Mouse (Mus musculus) cerebellum, adult 11 months (tissue): ENCODE results near the gene Slc2a9.

ENCODE experiments used
- DNase-seq: peaks from one replicate; pipeline ENCODE4 v3.0.0; 2022

Slc2a9 gene

GRCm38 (mm10) chr5:38502992-38503391, at the start of gene Slc2a9:
TSS of gene Slc2a9 (minus strand) at chr5:38503143.
- DNase-seq = no peak

GRCm38 (mm10) chr5:38552615-38553014, 49.7 kb upstream of the Slc2a9 start:
- no peak for DNase-seq

- DNase-seq = no peak
These were observed 47.4 kb upstream of the Slc2a9 start for GRCm38 (mm10) chr5:38550221-38550768.

GRCm38 (mm10) chr5:38549461-38549909, 46.5 kb upstream of the Slc2a9 start:
- no peak for DNase-seq

GRCm38 (mm10) chr5:38547375-38547774, 44.4 kb upstream of the Slc2a9 start:
- no peak for DNase-seq

- DNase-seq = no peak
These were observed 41.8 kb upstream of the Slc2a9 start for GRCm38 (mm10) chr5:38544423-38545415.

- peak; percentile 82 for DNase-seq
These were observed 40.7 kb upstream of the Slc2a9 start for GRCm38 (mm10) chr5:38543496-38544217.

- DNase-seq = no peak
These were observed 38.8 kb upstream of the Slc2a9 start for GRCm38 (mm10) chr5:38541728-38542127.

- no peak for DNase-seq
These were observed 38.0 kb upstream of the Slc2a9 start for GRCm38 (mm10) chr5:38540898-38541297.

- DNase-seq = no peak
These were observed 35.6 kb upstream of the Slc2a9 start for GRCm38 (mm10) chr5:38538508-38538907.

- DNase-seq = no peak
These were observed 34.9 kb upstream of the Slc2a9 start for GRCm38 (mm10) chr5:38537845-38538244.

- DNase-seq = no peak
These were observed 33.9 kb upstream of the Slc2a9 start for GRCm38 (mm10) chr5:38536822-38537221.

- peak; percentile 79 for DNase-seq
These were observed 29.1 kb upstream of the Slc2a9 start for GRCm38 (mm10) chr5:38532084-38532483.

GRCm38 (mm10) chr5:38529724-38530428, 26.9 kb upstream of the Slc2a9 start:
- DNase-seq = no peak

- DNase-seq = no peak
These were observed 20.0 kb upstream of the Slc2a9 start for GRCm38 (mm10) chr5:38522977-38523376.

GRCm38 (mm10) chr5:38520838-38521237, 17.9 kb upstream of the Slc2a9 start:
- DNase-seq = no peak

GRCm38 (mm10) chr5:38516267-38516666, 13.3 kb upstream of the Slc2a9 start:
- DNase-seq = no peak

- no peak for DNase-seq
These were observed 10.0 kb upstream of the Slc2a9 start for GRCm38 (mm10) chr5:38512991-38513390.

- no peak for DNase-seq
These were observed 6.6 kb upstream of the Slc2a9 start for GRCm38 (mm10) chr5:38509568-38509967.

GRCm38 (mm10) chr5:38505435-38505765, 2.5 kb upstream of the Slc2a9 start:
- DNase-seq = no peak

- DNase-seq = no peak
These were observed 1.9 kb upstream of the Slc2a9 start for GRCm38 (mm10) chr5:38504747-38505434.

- DNase-seq = no peak
These were observed 1.2 kb upstream of the Slc2a9 start for GRCm38 (mm10) chr5:38504116-38504515.
